Mouse (Mus musculus): ENCODE results near the gene Klhdc4.

Klhdc4 gene

DNA sequence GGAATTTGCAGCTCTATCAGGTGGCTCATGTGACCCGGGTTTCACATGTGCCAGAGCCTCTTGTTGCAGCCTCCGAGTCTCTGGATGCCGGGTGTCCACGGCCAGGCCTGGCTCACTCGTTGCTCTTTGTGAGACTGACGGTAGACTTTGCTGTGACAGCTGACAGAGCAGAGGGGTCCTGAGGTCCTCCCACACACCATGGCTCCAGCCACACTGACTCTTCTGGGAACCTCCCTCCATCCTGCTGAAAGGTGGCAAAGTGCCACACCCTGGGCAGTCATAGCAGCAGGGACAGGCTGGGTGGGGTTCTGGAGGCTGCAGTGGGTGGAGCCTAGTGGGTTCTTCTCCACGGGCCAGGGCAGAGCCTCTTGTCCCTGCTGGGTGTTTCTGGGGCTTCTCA, 68.9 kb downstream of the Klhdc4 start:
- in situ Hi-C loops (cut with MboI, MseI), result no loop called here

DNA sequence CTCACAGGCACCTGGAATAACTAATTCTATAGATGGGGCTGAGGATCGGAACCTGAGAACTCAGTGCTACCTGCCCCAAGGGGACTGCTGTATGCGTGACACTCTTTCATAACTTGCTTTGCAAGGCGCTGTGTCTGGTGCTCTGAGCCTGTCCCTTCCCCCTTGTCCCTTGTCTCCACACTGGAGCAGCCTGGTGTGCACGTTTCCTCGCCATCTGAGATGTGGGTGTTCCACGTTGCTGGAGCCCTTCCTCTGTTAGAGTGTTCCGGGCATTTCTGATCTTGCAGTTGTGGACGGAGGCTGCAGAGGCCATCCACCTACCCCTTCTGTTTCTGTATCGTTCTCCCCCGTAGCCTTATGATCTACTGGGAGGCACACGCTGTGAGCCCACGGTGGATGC, 70.9 kb downstream of the Klhdc4 start:
- in situ Hi-C loops (cut with MboI, MseI), result no loop called here

DNA sequence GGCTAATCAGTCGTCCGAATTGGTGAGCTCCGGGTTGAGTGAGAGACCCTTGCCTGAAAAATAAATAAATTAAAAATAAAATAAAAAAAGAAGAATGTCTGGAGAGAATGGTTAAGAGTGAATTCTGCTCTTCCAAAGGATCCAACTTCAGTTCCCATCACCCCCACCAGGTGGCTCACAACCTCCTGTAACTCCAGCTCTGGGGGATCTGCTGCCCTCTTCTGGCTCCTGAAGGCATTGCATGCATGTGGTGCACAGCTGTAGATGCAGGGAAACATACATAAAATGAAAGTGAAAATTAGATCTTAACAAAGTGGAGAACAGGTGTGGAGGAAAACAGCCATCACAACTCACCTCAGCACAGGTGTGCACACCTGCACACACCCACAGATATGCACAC, 78.0 kb downstream of the Klhdc4 start:
- in situ Hi-C loops (cut with MboI, MseI), result no loop called here

DNA sequence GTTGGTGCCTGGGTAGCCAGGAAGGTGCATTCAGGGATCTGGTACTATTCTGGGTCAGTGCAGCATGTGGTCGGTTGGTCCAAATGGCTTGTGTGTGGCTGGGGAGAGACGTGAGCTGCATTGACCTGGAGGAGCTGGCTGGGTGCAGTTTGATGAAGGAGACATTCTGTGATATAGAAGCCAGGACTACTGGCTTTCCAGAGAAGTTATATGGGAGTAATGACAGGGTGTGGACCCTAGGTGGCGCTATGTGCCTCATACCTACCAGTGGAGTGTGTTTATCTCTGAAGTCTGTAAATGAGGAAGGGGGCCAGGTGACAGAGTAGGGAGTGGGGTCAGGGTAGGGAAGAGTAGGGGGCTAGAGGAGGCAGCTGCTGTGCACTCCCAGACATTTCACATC, 78.9 kb downstream of the Klhdc4 start:
- in situ Hi-C loops (cut with MboI, MseI), result no loop called here

DNA sequence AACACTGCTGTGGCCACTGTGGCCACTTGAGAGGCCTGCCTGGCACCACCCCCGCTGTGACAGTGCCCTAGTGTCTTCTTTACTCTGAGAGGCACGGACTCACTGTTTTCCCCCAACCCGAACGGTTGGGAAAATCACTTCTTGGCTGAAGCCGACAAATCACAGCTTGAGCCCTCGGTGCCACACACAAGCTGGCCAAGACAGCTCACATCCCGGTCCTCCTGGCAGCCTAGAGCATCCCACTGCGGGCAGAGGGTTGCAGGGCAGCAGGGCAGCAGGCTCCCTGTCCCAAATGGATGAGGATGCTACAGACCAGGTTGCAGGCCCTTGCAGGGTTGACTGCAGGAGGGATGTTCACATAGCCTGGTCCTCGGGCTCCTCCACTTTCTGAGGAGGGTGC, 79.9 kb downstream of the Klhdc4 start:
- in situ Hi-C loops (cut with MboI, MseI), result no loop called here

Data from regulatory T cell (primary cell).